10 mouse cellular contexts compared by ENCODE assay signal in the genomic region with DNA sequence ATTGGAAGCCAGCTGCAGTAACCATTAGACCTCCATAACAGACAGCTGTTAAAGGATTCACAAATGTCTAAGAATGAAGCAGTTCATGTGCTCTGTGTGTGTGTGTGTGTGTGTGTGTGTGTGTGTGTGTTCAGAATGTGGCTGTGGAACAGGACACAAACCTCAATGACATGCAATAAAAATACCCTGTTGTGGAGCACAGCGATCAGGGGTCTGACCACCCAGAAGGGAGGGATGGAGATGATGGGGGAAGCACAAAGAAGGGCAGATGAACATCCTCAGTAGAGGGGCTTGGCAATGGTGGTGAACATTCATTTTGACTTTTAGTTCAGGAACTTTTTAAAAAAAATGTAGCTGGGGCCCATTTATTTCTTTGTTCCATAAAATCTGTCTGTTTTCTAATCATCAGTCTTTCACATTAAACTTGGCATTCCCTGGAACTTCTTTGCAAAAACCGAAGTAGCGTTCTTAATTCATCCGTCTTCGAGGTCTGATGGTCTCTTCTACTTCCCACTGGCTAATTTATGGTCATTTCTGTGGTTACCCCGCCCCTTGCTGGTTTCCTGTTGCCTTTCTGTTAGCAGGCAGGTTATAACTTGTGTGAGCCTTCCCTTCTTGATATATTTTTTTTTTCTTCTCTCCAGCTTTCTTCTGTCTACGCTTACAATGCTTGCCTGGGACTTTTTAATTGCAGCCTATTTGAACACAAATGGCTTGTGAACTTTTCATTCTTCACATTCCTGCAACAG.
DNase-seq lines count a peak whose midpoint lies in the region; ATAC-seq and TF ChIP-seq lines count a peak whose summit lies in the region.
"Had no signal": no experiment of that assay in that cellular context is flagged by ENCODE, and none has a peak within 500 bp of the region (broad histone marks: within the 10 kb centered on the region; RNA-seq: fewer than 3 reads in every experiment).

No protein-coding gene starts in this region.

- no peaks in the 10 kb centered on the region for H3K36me3 ChIP-seq in hindbrain, embryonic 15.5 days
- H3K36me3 ChIP-seq in hindbrain, embryonic 10.5 days, result no peaks in the 10 kb centered on the region
- no peaks in the 10 kb centered on the region for H3K36me3 ChIP-seq in limb, embryonic 14.5 days (ENCODE audit: control insufficient read depth, insufficient read depth, low read length)
- H3K36me3 ChIP-seq in liver, embryonic 12.5 days, result no peaks in the 10 kb centered on the region

- 51% methylated on average over 7 of the region's 7 CpGs for WGBS in hindbrain, embryonic 15.5 days
- 69% methylated on average over 7 of the region's 7 CpGs for WGBS in hindbrain, embryonic 10.5 days
- 20% methylated on average over 7 of the region's 7 CpGs for WGBS in limb, embryonic 14.5 days
- WGBS in liver, embryonic 12.5 days (ENCODE audit: insufficient replicate concordance), result 18% methylated on average over 7 of the region's 7 CpGs

- H3K27me3 ChIP-seq in hindbrain, embryonic 15.5 days, result no peaks in the 10 kb centered on the region
- no peaks in the 10 kb centered on the region for H3K27me3 ChIP-seq in hindbrain, embryonic 10.5 days (ENCODE audit: insufficient read depth, poor library complexity, severe bottlenecking)
- no peaks in the 10 kb centered on the region for H3K27me3 ChIP-seq in limb, embryonic 14.5 days (ENCODE audit: control insufficient read depth, insufficient read depth, low read length)
- H3K27me3 ChIP-seq in liver, embryonic 12.5 days (replicated peaks), result no peaks in the 10 kb centered on the region

- no peak overlapping the region for H3K4me3 ChIP-seq in hindbrain, embryonic 15.5 days
- H3K4me3 ChIP-seq in hindbrain, embryonic 10.5 days, result no peak overlapping the region
- H3K4me3 ChIP-seq in limb, embryonic 14.5 days (replicated peaks; ENCODE audit: low read length), result peak overlapping the region; percentile 8; the same call in 1 of the 2 replicates
- H3K4me3 ChIP-seq in liver, embryonic 12.5 days, result no peak overlapping the region

- no peak overlapping the region for H3K9ac ChIP-seq in hindbrain, embryonic 15.5 days
- H3K9ac ChIP-seq in limb, embryonic 14.5 days (ENCODE audit: low read depth, low read length, severe bottlenecking), result peak overlapping the region; percentile 31; the same call in 1 of the 2 replicates
- H3K9ac ChIP-seq in liver, embryonic 12.5 days, result no peak overlapping the region

- no peak for TF ChIP-seq POLR2A in limb, embryonic 14.5 days (IDR thresholded peaks at IDR 0.05; ENCODE audit: borderline replicate concordance, extremely low read depth, insufficient read depth, insufficient read length)

- H3K9me3 ChIP-seq in hindbrain, embryonic 15.5 days, result no peaks in the 10 kb centered on the region
- H3K9me3 ChIP-seq in hindbrain, embryonic 10.5 days, result no peaks in the 10 kb centered on the region
- no peaks in the 10 kb centered on the region for H3K9me3 ChIP-seq in limb, embryonic 14.5 days (ENCODE audit: control insufficient read depth, low read length)
- H3K9me3 ChIP-seq in liver, embryonic 12.5 days (replicated peaks), result no peaks in the 10 kb centered on the region

- peaks cover 12% of the 10 kb centered on the region for H3K4me1 ChIP-seq in hindbrain, embryonic 15.5 days (replicated peaks)
- peaks cover 13% of the 10 kb centered on the region for H3K4me1 ChIP-seq in hindbrain, embryonic 10.5 days (replicated peaks)
- peaks cover 17% of the 10 kb centered on the region for H3K4me1 ChIP-seq in limb, embryonic 14.5 days (ENCODE audit: control insufficient read depth, insufficient read depth, low read length)
- H3K4me1 ChIP-seq in liver, embryonic 12.5 days, result 0 out of 2 replicates have a peak, but pooled peaks cover 4% of the 10 kb centered on the region

- no peak for DNase-seq in hindbrain, embryonic 10.5 days (ENCODE audit: low spot score)
- DNase-seq in c-Kit-positive CD71-negative TER-119-negative erythroid progenitor cells, embryonic 14.5 days (ENCODE audit: low read depth), result peak; percentile 3
- DNase-seq in induced T-regulatory cell, adult 2 months (ENCODE audit: low read depth), result peak; percentile 12
- peak; percentile 42 for DNase-seq in limb, embryonic 14.5 days (ENCODE audit: low spot score)
- no peak for DNase-seq in spleen, postnatal 10 days (ENCODE audit: low spot score in 2 of 2)
- DNase-seq: liver had no signal

- peak overlapping the region; percentile 27; the same call in 1 of the 2 replicates for H3K4me2 ChIP-seq in hindbrain, embryonic 15.5 days
- peak overlapping the region; percentile 29 for H3K4me2 ChIP-seq in limb, embryonic 14.5 days (replicated peaks; ENCODE audit: low read depth, low read length, severe bottlenecking)
- H3K4me2 ChIP-seq in liver, embryonic 12.5 days, result no peak overlapping the region

- ATAC-seq in hindbrain, embryonic 15.5 days (ENCODE audit: low FRiP score, low read depth), result no peak
- no peak for ATAC-seq in limb, embryonic 14.5 days (ENCODE audit: low FRiP score, low read depth)
- no peak for ATAC-seq in liver, embryonic 12.5 days
- no peak for ATAC-seq in frontal cortex, adult (ENCODE audit: low TSS enrichment)
- ATAC-seq: intestine, postnatal 0 days had no signal

- H3K27ac ChIP-seq in hindbrain, embryonic 15.5 days (replicated peaks), result peak overlapping the region; percentile 10; the same call in 1 of the 2 replicates
- no peak overlapping the region for H3K27ac ChIP-seq in hindbrain, embryonic 10.5 days
- H3K27ac ChIP-seq in limb, embryonic 14.5 days (replicated peaks; ENCODE audit: low read depth, low read length), result peak overlapping the region; percentile 72; the same call in 1 of the 2 replicates
- no peak overlapping the region for H3K27ac ChIP-seq in liver, embryonic 12.5 days

Comparison
In these comparisons a context has a peak if more than half of its experiments do, and no peak if none do; other contexts are left out.
1. H3K27ac ChIP-seq: peak in hindbrain, embryonic 15.5 days (single experiment) and limb, embryonic 14.5 days (single experiment); none in hindbrain, embryonic 10.5 days (single experiment) and liver, embryonic 12.5 days (single experiment).
2. DNase-seq: peak in c-Kit-positive CD71-negative TER-119-negative erythroid progenitor cells, embryonic 14.5 days (single experiment), induced T-regulatory cell, adult 2 months (single experiment) and limb, embryonic 14.5 days (single experiment); none in hindbrain, embryonic 10.5 days (single experiment) and spleen, postnatal 10 days (0 of 2).